Mouse (Mus musculus): ENCODE measurements around the gene Rbfox1. TPM values are rescaled to one million over a fixed set of nuclear protein-coding genes. Genes with fewer than 3 reads are reported as not detected.

Gene Rbfox1
- 0.72 and 1.5 TPM in 2 replicates for polyA plus RNA-seq (2012; rRNA removed)

DNA sequence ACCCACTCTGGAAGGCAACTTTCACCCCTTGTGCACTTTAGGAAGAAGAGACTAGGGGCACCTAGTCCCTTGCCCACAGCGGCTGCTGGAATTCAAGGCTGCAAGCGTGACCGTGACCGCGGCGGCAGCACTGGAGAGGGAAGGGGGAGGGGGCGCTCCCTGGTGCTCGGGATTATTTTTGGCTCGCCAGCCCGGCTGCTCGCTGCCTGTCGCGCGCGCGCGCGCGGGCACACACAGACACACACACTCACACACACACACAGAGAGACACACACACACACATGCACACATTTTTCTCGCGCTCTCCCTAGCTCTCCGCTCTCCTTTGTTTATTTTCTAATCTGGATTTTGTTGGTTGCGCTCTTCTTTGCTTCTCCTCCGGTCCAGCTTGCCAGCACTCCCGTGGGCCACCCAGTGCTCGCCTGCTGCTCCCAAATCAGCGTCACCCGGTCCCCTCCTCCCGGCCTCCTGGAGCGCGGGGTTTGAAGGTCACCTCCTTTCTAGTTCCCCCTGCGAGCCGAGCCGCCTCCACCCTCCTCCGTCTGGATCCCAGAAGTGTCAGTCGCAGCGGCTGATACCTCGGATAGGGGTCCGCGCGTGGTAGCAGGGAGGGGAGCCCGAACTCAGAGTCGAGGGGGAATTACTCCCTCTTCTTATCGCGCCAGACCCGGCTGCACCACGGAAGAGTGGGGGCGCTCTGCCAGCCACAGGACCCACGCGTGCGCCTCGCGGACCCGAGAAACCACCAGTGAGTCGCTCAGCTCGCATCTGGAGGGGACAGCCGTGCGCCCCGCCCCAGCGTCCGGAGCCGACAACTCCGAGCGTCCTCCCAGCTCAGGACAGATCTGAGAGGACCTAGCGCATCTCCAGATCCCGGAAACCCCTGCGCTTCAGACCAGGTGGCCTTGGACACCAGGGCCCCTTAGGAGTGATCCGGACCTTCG is at the start of gene Rbfox1:
Rbfox1 (plus strand) TSS at position 610 of the 944 bp plus-strand sequence.

Data from stomach, adult 2 months (tissue).